ENCODE assay signal across 8 mouse cellular contexts in the genomic region with DNA sequence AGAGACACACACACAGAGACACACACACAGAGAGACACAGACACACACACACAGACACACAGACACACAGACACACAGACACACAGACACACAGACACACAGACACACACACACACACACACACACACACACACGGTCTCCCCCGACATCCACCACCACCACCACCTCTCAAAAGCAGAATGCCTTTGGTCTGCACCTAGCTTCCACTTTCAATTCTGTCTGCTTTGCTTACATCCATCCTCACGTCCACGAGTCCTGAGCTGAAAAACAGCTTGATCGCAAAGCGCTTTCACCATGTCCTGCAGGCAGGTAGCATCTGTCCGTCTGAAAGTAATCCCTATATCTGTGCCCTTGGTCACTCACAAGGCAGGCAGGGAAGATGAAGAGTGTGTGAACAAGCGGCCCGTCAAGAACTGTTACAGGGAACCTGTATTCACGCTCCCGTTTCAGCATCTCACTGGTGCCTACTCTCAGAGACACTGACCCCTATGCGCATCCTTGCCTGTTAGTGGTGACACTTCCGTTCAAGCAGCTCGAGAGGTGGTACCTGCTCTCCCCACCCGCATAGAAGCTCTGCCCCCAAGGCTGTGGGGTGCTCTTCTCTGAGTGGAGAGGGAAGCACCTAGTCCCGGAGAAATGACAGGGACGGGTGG. TPM values are rescaled to one million over a fixed set of nuclear protein-coding genes. Genes with fewer than 3 reads are reported as not detected.
DNase-seq lines count a peak whose midpoint lies in the region; ATAC-seq lines count a peak whose summit lies in the region.

No protein-coding gene starts in this region.

- H3K27me3 ChIP-seq in heart, embryonic 13.5 days (replicated peaks): 0 out of 2 replicates have a peak, but pooled peaks cover 5% of the 10 kb centered on the region
- peaks cover 19% of the 10 kb centered on the region for H3K27me3 ChIP-seq in limb, embryonic 15.5 days
- peaks cover 23% of the 10 kb centered on the region for H3K27me3 ChIP-seq in neural tube, embryonic 12.5 days (replicated peaks)

- H3K4me3 ChIP-seq in heart, embryonic 13.5 days: peak overlapping the region; percentile 69
- H3K4me3 ChIP-seq in limb, embryonic 15.5 days: peak overlapping the region; percentile 53
- no peak overlapping the region for H3K4me3 ChIP-seq in neural tube, embryonic 12.5 days

- peak overlapping the region; percentile 93 for H3K4me2 ChIP-seq in heart, embryonic 13.5 days
- H3K4me2 ChIP-seq in limb, embryonic 15.5 days: peak overlapping the region; percentile 89
- peak overlapping the region; percentile 90 for H3K4me2 ChIP-seq in neural tube, embryonic 12.5 days (replicated peaks)

- 32% methylated on average over 17 of the region's 17 CpGs for WGBS in heart, embryonic 13.5 days
- 36% methylated on average over 17 of the region's 17 CpGs for WGBS in limb, embryonic 15.5 days
- 43% methylated on average over 17 of the region's 17 CpGs for WGBS in neural tube, embryonic 12.5 days

- no peak for ATAC-seq in heart, embryonic 13.5 days (ENCODE audit: extremely low read depth, insufficient number of reproducible peaks, low FRiP score, low TSS enrichment)
- no peak for ATAC-seq in limb, embryonic 15.5 days (ENCODE audit: insufficient number of reproducible peaks, low FRiP score, low TSS enrichment, low read depth)
- peak; percentile 34; the same call in 1 of the 2 replicates for ATAC-seq in neural tube, embryonic 12.5 days (ENCODE audit: low FRiP score, low read depth)

- H3K4me1 ChIP-seq in heart, embryonic 13.5 days: peaks cover 30% of the 10 kb centered on the region
- peaks cover 14% of the 10 kb centered on the region for H3K4me1 ChIP-seq in limb, embryonic 15.5 days
- H3K4me1 ChIP-seq in neural tube, embryonic 12.5 days: peaks cover 11% of the 10 kb centered on the region

- H3K36me3 ChIP-seq in heart, embryonic 13.5 days: no peaks in the 10 kb centered on the region
- no peaks in the 10 kb centered on the region for H3K36me3 ChIP-seq in limb, embryonic 15.5 days
- H3K36me3 ChIP-seq in neural tube, embryonic 12.5 days: no peaks in the 10 kb centered on the region

- DNase-seq in 3T3-L1 (ENCODE audit: low read depth, low spot score) (peak; percentile 66), adipocyte (ENCODE audit: low spot score) (peak; percentile 46)
- DNase-seq in adrenal gland, postnatal 25 days: no peak
- no peak for DNase-seq in thymus, postnatal 10 days (ENCODE audit: low spot score in 2 of 2)
- no peak for DNase-seq in cerebellum, adult 9-10 months

- H3K9me3 ChIP-seq in heart, embryonic 13.5 days: no peaks in the 10 kb centered on the region
- no peaks in the 10 kb centered on the region for H3K9me3 ChIP-seq in limb, embryonic 15.5 days
- no peaks in the 10 kb centered on the region for H3K9me3 ChIP-seq in neural tube, embryonic 12.5 days

- H3K9ac ChIP-seq in heart, embryonic 13.5 days: peak overlapping the region; percentile 84
- H3K9ac ChIP-seq in limb, embryonic 15.5 days: 0 out of 2 replicates have a peak overlapping the region, but pooled peaks have one; percentile 39
- H3K9ac ChIP-seq in neural tube, embryonic 12.5 days: no peak overlapping the region; the same call in 1 of the 2 replicates

- H3K27ac ChIP-seq in heart, embryonic 13.5 days (replicated peaks): no peak overlapping the region
- no peak overlapping the region for H3K27ac ChIP-seq in limb, embryonic 15.5 days
- H3K27ac ChIP-seq in neural tube, embryonic 12.5 days: no peak overlapping the region

RNA-seq across cellular contexts. Expression of a gene that starts 1.5 kb away (rescaled TPM):
- 2.2 and 2.4 TPM in 2 replicates for polyA plus RNA-seq in heart, embryonic 13.5 days (2015; fragmentation: Nextera tagmentation; extraction: Ambion mirVana)
- polyA plus RNA-seq in limb, embryonic 15.5 days (2015; fragmentation: Nextera tagmentation; extraction: Ambion mirVana): 2.8 and 3.4 TPM in 2 replicates
- polyA plus RNA-seq in neural tube, embryonic 12.5 days (2016; fragmentation: Nextera tagmentation; extraction: Ambion mirVana): 0.54 and 0.66 TPM in 2 replicates
- 5.6 and 5.8 TPM in 2 replicates for total RNA-seq in adrenal gland, postnatal 25 days (2021)

Comparison
In these comparisons a context has a peak if more than half of its experiments do, and no peak if none do; other contexts are left out.
1. DNase-seq: peak in 3T3-L1 (single experiment) and adipocyte (single experiment); none in adrenal gland, postnatal 25 days (single experiment), thymus, postnatal 10 days (0 of 2) and cerebellum, adult 9-10 months (single experiment).
2. Peak in every context shown above with its lines, with median percentiles within 50 percentile points of each other: H3K4me2 ChIP-seq.